Mouse (Mus musculus): ENCODE data around the gene Rpl39.

- TF ChIP-seq POLR2A (IDR thresholded peaks at IDR 0.05; ENCODE audit: insufficient read length, low read depth), result no peak
- no peak for TF ChIP-seq TCF12 (IDR thresholded peaks at IDR 0.05; ENCODE audit: insufficient read depth, poor library complexity, severe bottlenecking)
These were observed 25.6 kb upstream of the Rpl39 start for GRCm38 (mm10) chrX:37110881-37111193.

All from myocyte (in vitro differentiated cells).